Mouse (Mus musculus): ENCODE measurements around the gene Gm14085.

The Gm14085 gene

DNA sequence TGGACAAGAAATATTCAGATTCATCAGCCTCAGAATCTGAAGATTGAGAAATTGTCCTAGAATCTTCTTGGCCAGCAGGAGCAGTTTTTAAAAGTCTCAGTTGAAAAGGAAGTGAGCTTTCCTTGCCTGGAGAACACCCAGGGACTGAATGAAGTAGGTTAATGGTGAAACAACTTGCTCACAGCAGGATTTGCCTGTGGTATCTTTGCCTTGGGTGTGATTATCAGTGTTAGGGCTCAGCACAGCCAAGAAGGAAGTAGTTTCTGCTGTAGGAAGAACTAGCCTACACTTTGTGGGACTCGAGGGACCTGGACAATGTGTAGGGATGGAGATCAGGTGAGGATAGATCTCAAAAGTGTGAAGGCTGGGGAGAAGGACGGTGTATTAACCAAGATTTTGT lies 49.9 kb downstream of the Gm14085 start:
- DNase-seq (ENCODE audit: extremely low read depth, insufficient read length, low spot score) = no peak

GRCm38 (mm10) chr2:122558317-122558716 lies 73.6 kb downstream of the Gm14085 start:
- DNase-seq (ENCODE audit: extremely low read depth, insufficient read length, low spot score) = peak; percentile 14

GRCm38 (mm10) chr2:122561221-122561620 lies 76.5 kb downstream of the Gm14085 start:
- peak; percentile 10 for DNase-seq (ENCODE audit: extremely low read depth, insufficient read length, low spot score)

DNA sequence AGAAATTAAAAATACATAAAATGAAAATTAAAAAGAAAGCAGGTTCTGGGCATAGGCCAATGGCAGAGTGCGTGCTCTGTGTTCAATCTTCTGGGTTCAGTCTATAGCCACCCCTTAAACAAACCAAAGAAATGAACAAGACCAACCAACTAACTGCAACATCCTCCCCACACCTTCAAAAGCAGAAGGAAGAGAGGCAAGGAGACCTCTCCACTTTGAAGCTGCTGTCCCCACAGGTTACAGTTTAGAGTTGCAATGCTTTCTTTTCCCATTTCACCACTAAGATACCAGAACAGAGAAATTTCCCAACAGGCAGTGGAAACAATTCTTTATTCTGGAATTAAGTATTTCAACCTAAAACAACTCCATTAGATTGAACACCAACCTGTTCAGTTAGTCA lies 77.5 kb downstream of the Gm14085 start:
- DNase-seq (ENCODE audit: extremely low read depth, insufficient read length, low spot score) = no peak

- DNase-seq (ENCODE audit: extremely low read depth, insufficient read length, low spot score) = no peak
These were observed 84.7 kb downstream of the Gm14085 start for GRCm38 (mm10) chr2:122569439-122569838.

DNA sequence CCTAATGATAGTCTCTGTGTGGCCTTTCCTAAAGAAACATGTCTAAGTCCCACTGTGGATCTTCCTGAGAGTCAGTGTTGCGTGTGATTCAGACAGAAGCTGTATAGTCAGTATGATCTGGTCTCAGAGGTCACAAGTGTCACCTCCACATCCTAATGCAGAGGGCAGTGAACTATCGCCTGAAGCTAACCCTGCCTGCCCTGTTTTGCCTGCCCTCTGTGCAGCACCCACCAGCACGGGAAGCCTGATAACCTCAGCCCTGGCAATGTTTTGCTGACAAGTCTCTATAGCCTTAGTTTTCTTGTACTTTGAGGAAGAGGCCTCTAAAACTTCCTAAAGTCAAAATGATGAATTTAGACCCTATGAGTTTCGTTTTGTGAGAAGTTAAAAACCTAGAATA lies 85.7 kb downstream of the Gm14085 start:
- no peak for DNase-seq (ENCODE audit: extremely low read depth, insufficient read length, low spot score)

DNA sequence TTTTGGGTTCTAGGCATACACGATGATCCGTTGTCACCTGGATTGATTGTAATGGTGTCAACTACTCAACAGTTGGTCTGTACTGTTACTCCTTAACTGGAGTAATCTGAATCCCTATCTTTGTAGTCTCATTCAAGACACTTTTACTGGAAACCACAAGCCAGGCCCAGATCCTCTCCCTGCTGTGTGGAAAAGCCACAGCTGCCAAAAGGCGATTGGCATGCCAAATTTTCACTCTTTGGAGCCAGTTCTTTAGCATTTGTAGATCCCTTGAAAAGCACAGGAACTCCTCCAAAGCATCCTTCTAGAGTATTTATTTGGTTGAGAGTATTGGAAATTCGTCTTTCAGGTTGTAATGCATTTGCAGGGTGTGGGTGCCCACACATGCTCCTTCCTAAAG lies 86.6 kb downstream of the Gm14085 start:
- DNase-seq (ENCODE audit: extremely low read depth, insufficient read length, low spot score) = no peak

DNA sequence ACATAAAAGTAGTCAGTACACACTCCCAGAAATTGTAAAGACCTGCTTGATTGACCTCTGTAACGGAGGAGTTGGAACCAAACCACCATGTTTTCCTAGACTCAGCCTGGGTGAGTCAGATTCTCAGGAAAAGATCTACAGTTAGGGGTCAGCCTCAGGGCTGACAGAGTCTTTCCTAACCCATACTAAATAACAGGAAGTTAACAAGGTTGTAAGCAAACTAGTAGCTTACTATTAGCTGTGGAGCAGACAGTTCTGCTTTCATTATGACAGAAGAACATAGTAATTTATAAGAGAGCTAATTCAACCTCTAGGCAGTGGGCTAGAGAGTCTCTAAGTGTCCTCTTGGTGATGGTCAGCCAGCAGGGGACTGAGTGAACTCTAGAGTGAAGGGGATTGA lies 87.7 kb downstream of the Gm14085 start:
- DNase-seq (ENCODE audit: extremely low read depth, insufficient read length, low spot score) = no peak

DNA sequence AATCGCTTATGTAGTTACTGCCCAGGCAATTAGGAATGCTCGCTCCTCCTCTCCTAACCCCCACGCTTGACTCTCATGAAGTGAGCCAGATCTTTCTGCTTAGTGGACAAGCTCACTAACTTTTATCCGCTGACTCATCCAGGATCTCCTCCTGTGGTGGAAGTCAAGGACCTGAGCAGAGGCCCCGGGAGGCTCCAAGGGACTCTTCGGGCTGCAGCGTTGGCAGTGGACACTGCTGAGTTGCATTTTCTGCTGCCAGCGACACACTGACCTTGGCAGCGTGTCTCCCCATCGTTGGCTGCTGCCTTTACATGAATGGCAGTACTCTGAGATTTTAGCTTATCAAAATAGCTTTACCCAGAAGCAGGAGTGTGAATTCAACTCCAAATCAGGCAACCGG lies 90.7 kb downstream of the Gm14085 start:
- peak; percentile 37 for DNase-seq (ENCODE audit: extremely low read depth, insufficient read length, low spot score)

GRCm38 (mm10) chr2:122576295-122576694 lies 91.6 kb downstream of the Gm14085 start:
- DNase-seq (ENCODE audit: extremely low read depth, insufficient read length, low spot score) = no peak

- DNase-seq (ENCODE audit: extremely low read depth, insufficient read length, low spot score) = no peak
These were observed 92.6 kb downstream of the Gm14085 start for GRCm38 (mm10) chr2:122577316-122577715.
